Mouse (Mus musculus) liver, embryonic 11.5 days (tissue): ENCODE measurements around the gene Rtl1. TPM values are rescaled to one million over a fixed set of nuclear protein-coding genes. Genes with fewer than 3 reads are reported as not detected.
A peak's percentile ranks its signal among the peaks of the same experiment; 100 is the strongest.

ENCODE experiments used
- ATAC-seq: fragments of 200-750 bp; cut with Nextera tagmentation; replicated peaks from 2 replicates; pipeline ENCODE4 v1.8.0; 2017; ENCODE audit warnings: moderate number of reproducible peaks, mild to moderate bottlenecking, moderate TSS enrichment, moderate library complexity; ENCODE audit not compliant: low FRiP score
- DNase-seq: peaks from one replicate; pipeline ENCODE4 v3.0.0-alpha.2; 2017; ENCODE audit warnings: low spot score
- H3K27ac ChIP-seq: fragments of 300-500 bp; sonication (generic); 2 replicates; pipeline ENCODE4 v1.5.1; 2014; ENCODE audit warnings: mild to moderate bottlenecking, low read depth, low read length, control low read depth
- H3K27me3 ChIP-seq: fragments of 300-500 bp; sonication (generic); replicated peaks from 2 replicates; pipeline ENCODE4 v1.6.1; 2014; ENCODE audit warnings: low read length, mixed read lengths; ENCODE audit not compliant: control insufficient read depth, insufficient read depth
- H3K36me3 ChIP-seq: fragments of 300-500 bp; sonication (generic); 2 replicates; pipeline ENCODE4 v1.6.1; 2014; ENCODE audit warnings: mild to moderate bottlenecking, low read length, moderate library complexity, mixed read lengths; ENCODE audit not compliant: control insufficient read depth, insufficient read depth
- H3K4me1 ChIP-seq: fragments of 300-500 bp; sonication (generic); replicated peaks from 2 replicates; pipeline ENCODE4 v1.6.1; 2014; ENCODE audit warnings: low read length, mixed read lengths; ENCODE audit not compliant: control insufficient read depth, insufficient read depth
- H3K4me2 ChIP-seq: fragments of 300-500 bp; sonication (generic); 2 replicates; pipeline ENCODE4 v1.6.1; 2014; ENCODE audit warnings: mild to moderate bottlenecking, control low read depth, moderate library complexity
- H3K4me3 ChIP-seq: fragments of 300-500 bp; sonication (generic); 2 replicates; pipeline ENCODE4 v1.5.1; 2014; ENCODE audit warnings: low read depth, low read length, control low read depth
- H3K9ac ChIP-seq: fragments of 300-500 bp; sonication (generic); 2 replicates; pipeline ENCODE4 v1.6.1; 2014; ENCODE audit warnings: low read depth, low read length, control low read depth
- H3K9me3 ChIP-seq: fragments of 300-500 bp; sonication (generic); 2 replicates; pipeline ENCODE4 v1.6.1; 2016; ENCODE audit warnings: low read length, inconsistent platforms, mixed read lengths; ENCODE audit not compliant: control insufficient read depth
- WGBS: fragments of 180-500 bp; shearing (Covaris S2); extraction: QIAGEN DNeasy Blood & Tissue Kit; methylation state at CpG from one replicate; pipeline ENCODE4 v1.1.7; 2014; 5-methylcytosine and 5-hydroxymethylcytosine counted together
- polyA plus RNA-seq: library from polyadenylated mRNA; unstranded; fragments of >200 nt; fragmentation: Nextera tagmentation; extraction: Ambion mirVana; gene quantifications from 2 replicates; pipeline ENCODE4 v1.2.1, GENCODE M21; 2014

Rtl1 gene
- polyA plus RNA-seq, 1 experiment from 2014 or later, result 1.6 TPM

- peaks cover 9% of the 10 kb centered on the region for H3K36me3 ChIP-seq
- 54% methylated on average over 3 of the region's 3 CpGs for WGBS
- no peak overlapping the region for H3K4me3 ChIP-seq
- H3K9ac ChIP-seq, result no peak overlapping the region
- H3K9me3 ChIP-seq, result peaks cover 3% of the 10 kb centered on the region; the same call in 1 of the 2 replicates
- H3K4me1 ChIP-seq, result no peaks in the 10 kb centered on the region; the same call in 1 of the 2 replicates
- DNase-seq (no peak), ATAC-seq (no peak)
- H3K4me2 ChIP-seq, result no peak overlapping the region
- H3K27me3 ChIP-seq, result no peaks in the 10 kb centered on the region
- H3K27ac ChIP-seq, result no peak overlapping the region
These were observed 3.4 kb downstream of the Rtl1 start for GRCm38 (mm10) chr12:109596726-109597125.

- 54% methylated on average over 8 of the region's 8 CpGs for WGBS
- Histone ChIP-seq H3K4me2 (no peak overlapping the region), H3K27ac (peak overlapping the region; percentile 11; the same call in 1 of the 2 replicates), H3K4me3 (no peak overlapping the region), H3K27me3 (no peaks in the 10 kb centered on the region), H3K4me1 (no peaks in the 10 kb centered on the region; the same call in 1 of the 2 replicates), H3K9ac (no peak overlapping the region), H3K9me3 (peaks cover 3% of the 10 kb centered on the region; the same call in 1 of the 2 replicates), H3K36me3 (peaks cover 9% of the 10 kb centered on the region)
- DNase-seq, result no peak
- ATAC-seq, result no peak
These were observed 3.9 kb downstream of the Rtl1 start for GRCm38 (mm10) chr12:109596232-109596631.

GRCm38 (mm10) chr12:109595753-109596152, 4.4 kb downstream of the Rtl1 start:
- Histone ChIP-seq H3K4me1 (no peaks in the 10 kb centered on the region; the same call in 1 of the 2 replicates), H3K9me3 (peaks cover 3% of the 10 kb centered on the region; the same call in 1 of the 2 replicates), H3K9ac (no peak overlapping the region), H3K4me2 (no peak overlapping the region), H3K36me3 (peaks cover 9% of the 10 kb centered on the region), H3K4me3 (no peak overlapping the region), H3K27me3 (no peaks in the 10 kb centered on the region), H3K27ac (no peak overlapping the region)
- 77% methylated on average over 6 of the region's 6 CpGs for WGBS
- DNase-seq (no peak), ATAC-seq (no peak)

GRCm38 (mm10) chr12:109594961-109595360, 5.2 kb downstream of the Rtl1 start:
- Histone ChIP-seq H3K4me3 (no peak overlapping the region), H3K27me3 (no peaks in the 10 kb centered on the region), H3K9me3 (peaks cover 3% of the 10 kb centered on the region; the same call in 1 of the 2 replicates), H3K4me1 (no peaks in the 10 kb centered on the region; the same call in 1 of the 2 replicates), H3K36me3 (peaks cover 9% of the 10 kb centered on the region), H3K4me2 (no peak overlapping the region), H3K27ac (no peak overlapping the region), H3K9ac (no peak overlapping the region)
- WGBS, result 82% methylated on average over 7 of the region's 7 CpGs
- no peak for ATAC-seq
- no peak for DNase-seq

DNA sequence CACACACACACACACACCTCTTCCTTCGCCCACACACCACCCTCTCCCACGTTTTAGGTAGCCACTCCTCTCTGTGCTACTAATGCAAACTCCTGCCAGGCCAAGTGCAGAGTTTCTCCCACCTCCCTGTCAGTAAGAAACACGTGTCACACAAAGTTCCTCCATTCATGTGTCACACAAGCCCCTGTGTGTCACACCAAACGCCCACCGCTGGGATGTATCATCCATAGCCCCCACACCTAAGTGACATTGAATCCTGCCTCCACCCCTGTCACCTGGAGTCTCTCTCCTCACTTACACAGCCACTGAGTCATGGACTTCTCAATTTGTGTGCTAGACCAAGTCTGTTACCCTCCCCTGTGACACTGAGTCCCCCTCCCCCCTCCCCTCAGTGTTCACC, 17.9 kb downstream of the Rtl1 start:
- Histone ChIP-seq H3K27me3 (no peaks in the 10 kb centered on the region), H3K9me3 (no peaks in the 10 kb centered on the region), H3K36me3 (no peaks in the 10 kb centered on the region), H3K4me1 (no peaks in the 10 kb centered on the region), H3K27ac (no peak overlapping the region), H3K4me3 (no peak overlapping the region), H3K4me2 (no peak overlapping the region), H3K9ac (no peak overlapping the region)
- no peak for ATAC-seq
- no peak for DNase-seq
- 63% methylated on average over 5 of the region's 5 CpGs for WGBS

DNA sequence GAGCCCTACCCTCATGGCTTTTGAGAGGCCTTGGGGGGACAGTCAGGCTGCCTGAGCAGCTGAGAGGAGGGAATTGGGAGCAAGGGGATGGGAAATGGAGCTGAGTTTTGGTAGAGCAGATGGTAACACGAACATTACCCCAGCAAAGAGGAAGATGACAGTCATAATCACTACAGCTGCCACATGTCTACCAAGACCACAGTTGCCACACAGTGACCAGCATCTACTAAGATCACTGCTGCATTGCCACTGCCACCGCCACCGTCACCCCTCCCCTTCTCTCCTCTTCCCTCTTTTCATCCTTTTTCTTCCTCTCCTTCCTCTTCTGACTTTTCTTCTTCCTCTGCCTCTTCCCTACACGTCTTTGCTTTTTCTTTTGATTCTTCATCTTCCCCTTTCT, 27.9 kb downstream of the Rtl1 start:
- H3K9ac ChIP-seq, result no peak overlapping the region
- H3K36me3 ChIP-seq, result 0 out of 2 replicates have a peak, but pooled peaks cover 2% of the 10 kb centered on the region
- H3K9me3 ChIP-seq, result no peaks in the 10 kb centered on the region
- H3K4me1 ChIP-seq, result no peaks in the 10 kb centered on the region
- DNase-seq (no peak), ATAC-seq (no peak)
- no peak overlapping the region for H3K4me3 ChIP-seq
- H3K4me2 ChIP-seq, result no peak overlapping the region
- 70% methylated on average over 4 of the region's 4 CpGs for WGBS
- no peak overlapping the region for H3K27ac ChIP-seq
- no peaks in the 10 kb centered on the region for H3K27me3 ChIP-seq

DNA sequence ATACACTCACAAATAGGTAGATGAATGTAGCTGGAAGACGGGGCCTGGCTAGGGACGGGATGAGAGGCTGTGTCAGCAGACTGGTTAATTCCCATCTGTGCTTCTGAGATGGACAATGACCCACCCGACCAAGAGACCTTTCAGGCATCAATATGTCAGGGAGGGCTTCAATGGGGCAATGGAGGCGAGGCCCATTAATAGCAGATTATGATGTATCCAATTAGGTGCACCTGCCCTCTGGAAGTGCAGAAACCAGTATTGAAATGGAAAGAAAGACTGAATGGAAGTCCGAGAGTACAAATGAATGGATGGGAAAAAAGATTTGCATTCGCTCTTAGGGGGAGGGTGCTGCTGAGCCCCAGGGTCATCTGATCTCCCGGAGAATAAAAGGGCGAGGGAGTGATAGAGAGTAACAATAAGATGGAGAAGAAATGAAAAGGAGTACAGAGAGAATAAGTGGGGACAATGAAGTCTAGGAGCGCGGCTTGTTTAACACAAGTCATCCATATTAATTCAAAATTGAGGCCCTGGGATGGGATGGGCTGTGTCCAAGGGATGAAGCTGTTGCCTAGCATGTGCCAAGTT, 39.9 kb downstream of the Rtl1 start:
- H3K4me2 ChIP-seq, result no peak overlapping the region
- WGBS, result 80% methylated on average over 10 of the region's 10 CpGs
- H3K27ac ChIP-seq, result no peak overlapping the region
- H3K9ac ChIP-seq, result no peak overlapping the region
- no peak overlapping the region for H3K4me3 ChIP-seq
- no peaks in the 10 kb centered on the region for H3K27me3 ChIP-seq
- ATAC-seq (no peak), DNase-seq (no peak)
- no peaks in the 10 kb centered on the region for H3K9me3 ChIP-seq
- H3K4me1 ChIP-seq, result no peaks in the 10 kb centered on the region
- no peaks in the 10 kb centered on the region for H3K36me3 ChIP-seq

DNA sequence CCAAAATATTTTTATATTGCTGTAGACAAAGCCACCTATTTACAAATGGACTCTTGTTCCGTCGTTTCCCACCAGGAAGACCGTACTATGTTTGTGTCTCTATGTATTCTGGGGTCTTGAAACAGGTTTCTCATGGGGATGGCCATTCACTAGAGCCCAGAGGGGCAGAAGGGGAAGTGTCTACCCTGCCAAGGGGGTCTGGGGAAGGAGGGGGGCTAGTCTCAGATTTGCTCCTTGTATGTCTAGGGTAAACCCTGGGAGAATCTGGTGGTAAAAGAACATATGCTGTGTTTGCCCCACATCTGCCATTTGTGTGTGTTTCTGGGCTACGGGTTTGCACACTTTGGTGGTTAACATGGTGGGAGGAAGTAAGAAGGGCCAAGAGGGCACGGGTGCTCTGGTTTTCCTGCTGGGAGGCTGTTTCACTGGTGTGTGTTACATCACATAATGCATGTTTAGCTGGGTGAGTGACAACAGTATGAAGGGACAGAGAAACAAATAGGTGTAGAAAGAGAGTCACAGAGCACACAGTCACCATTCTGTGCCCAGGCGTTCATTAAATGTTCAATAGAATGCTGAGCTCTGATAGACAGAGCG, 41.1 kb downstream of the Rtl1 start:
- H3K4me1 ChIP-seq, result no peaks in the 10 kb centered on the region; the same call in 1 of the 2 replicates
- no peaks in the 10 kb centered on the region for H3K27me3 ChIP-seq
- H3K4me3 ChIP-seq, result no peak overlapping the region
- WGBS, result 77% methylated on average over 7 of the region's 7 CpGs
- no peaks in the 10 kb centered on the region for H3K9me3 ChIP-seq
- no peak overlapping the region for H3K4me2 ChIP-seq
- no peak overlapping the region for H3K27ac ChIP-seq
- no peak overlapping the region for H3K9ac ChIP-seq
- DNase-seq, result no peak
- no peaks in the 10 kb centered on the region for H3K36me3 ChIP-seq
- no peak for ATAC-seq
